Mouse (Mus musculus) kidney, adult 2 months (tissue): ENCODE measurements around the gene Mybbp1a.

Source experiments
- CTCF ChIP-seq: fragments of 200-500 bp; conservative IDR thresholded peaks from 2 replicates; pipeline ENCODE4 v1.5.1; 2011; ENCODE audit warnings: low read depth, mild to moderate bottlenecking, control low read depth, low read length, moderate library complexity, mixed read lengths; ENCODE audit not compliant: insufficient read depth, insufficient read length
- POLR2A ChIP-seq: fragments of 200-500 bp; IDR thresholded peaks from one replicate; pipeline ENCODE4 v1.6.1; 2011; ENCODE audit warnings: low read depth, low read length, control low read depth

GRCm38 (mm10) chr11:72465978-72466693, 25.0 kb downstream of the Mybbp1a start:
- TF ChIP-seq POLR2A = no peak
- no peak for TF ChIP-seq CTCF
